Mouse (Mus musculus) CH12F3 (cell line): ENCODE results near the gene Pdia4.
"Not testable (repeated sequence)": the region's sequence is repeated elsewhere in the genome, so short reads cannot be mapped to it uniquely, and the experiment has no call there.

ENCODE experiments used
- in situ Hi-C: fragments of 300-500 bp; cut with MboI; formaldehyde crosslinking; loops from 2 replicates; pipeline ENCODE4 v1.14.3; 2020; ENCODE audit warnings: low sequenced_read_pairs

Pdia4 gene

GRCm38 (mm10) chr6:47762686-47763085 is 50.5 kb downstream of the Pdia4 start:
- in situ Hi-C loops = not testable (repeated sequence)

- in situ Hi-C loops = not testable (repeated sequence)
Measured at GRCm38 (mm10) chr6:47759406-47759805, 53.8 kb downstream of the Pdia4 start.

GRCm38 (mm10) chr6:47757849-47758248 is 55.4 kb downstream of the Pdia4 start:
- in situ Hi-C loops = not testable (repeated sequence)

- in situ Hi-C loops = not testable (repeated sequence)
Measured at GRCm38 (mm10) chr6:47757429-47757828, 55.8 kb downstream of the Pdia4 start.

- in situ Hi-C loops = not testable (repeated sequence)
Measured at GRCm38 (mm10) chr6:47753144-47753543, 60.1 kb downstream of the Pdia4 start.

GRCm38 (mm10) chr6:47748306-47748705 is 64.9 kb downstream of the Pdia4 start:
- in situ Hi-C loops = not testable (repeated sequence)

- in situ Hi-C loops = not testable (repeated sequence)
Measured at GRCm38 (mm10) chr6:47747886-47748285, 65.3 kb downstream of the Pdia4 start.
